Mouse (Mus musculus) left cerebral cortex, adult 2 months (tissue): Measurements from ENCODE around the gene Gsn. TPM values are rescaled to one million over a fixed set of nuclear protein-coding genes. Genes with fewer than 3 reads are reported as not detected.
A peak's percentile ranks its signal among the peaks of the same experiment; 100 is the strongest.

Source experiments
- DNase-seq, 2 experiments: peaks; one replicate each; pipeline ENCODE4 v3.0.0; 2021 to 2022; ENCODE audit warnings: low spot score in 2 of 2, mixed read lengths in 1 of 2; ENCODE audit errors: extremely low spot score in 1 of 2
- H3K27ac ChIP-seq: fragments of 200-600 bp; 2 replicates; pipeline ENCODE4 v1.8.1; 2022
- H3K4me3 ChIP-seq: fragments of 200-600 bp; 2 replicates; pipeline ENCODE4 v1.8.1; 2022
- CTCF ChIP-seq: fragments of 200-600 bp; IDR thresholded peaks from 2 replicates; pipeline ENCODE4 v1.8.1; 2022; ENCODE audit warnings: antibody characterized with exemption, mild to moderate bottlenecking, moderate library complexity
- intact Hi-C: fragments of 180-260 bp; cut with DNase I; formaldehyde crosslinking; loops from one replicate; pipeline ENCODE4 v1.15.1; 2025
- total RNA-seq, 2 experiments: library from RNA; stranded (reverse); gene quantifications; 2 replicates each; pipeline ENCODE4 v1.2.3; 2021

The Gsn gene
- total RNA-seq, 2 experiments from 2014 or later = 37.6 to 38.2 TPM

DNA sequence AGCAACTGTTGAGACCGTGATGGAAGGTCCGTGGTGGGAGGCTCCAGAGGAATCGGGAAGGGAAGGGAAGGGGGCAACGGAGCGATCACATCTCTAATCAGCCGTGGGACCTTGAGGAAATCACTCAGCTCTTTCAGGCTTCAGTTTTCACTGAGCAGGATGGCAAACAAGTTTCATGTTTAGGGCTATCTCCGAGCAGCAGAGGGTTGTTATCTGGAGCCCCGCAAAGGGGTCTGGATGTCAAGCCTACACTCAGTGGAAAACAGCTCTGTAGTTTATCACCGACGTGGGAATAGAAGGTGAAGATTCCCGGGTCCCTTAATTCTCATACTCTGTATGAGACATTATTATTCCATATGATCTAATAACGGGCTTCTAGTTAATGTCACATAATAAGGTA lies 62.2 kb downstream of the Gsn start:
- no peak overlapping the region for H3K4me3 ChIP-seq
- no peak for TF ChIP-seq CTCF
- no peak for DNase-seq
- no peak overlapping the region for H3K27ac ChIP-seq
- intact Hi-C loops = no loop called here

DNA sequence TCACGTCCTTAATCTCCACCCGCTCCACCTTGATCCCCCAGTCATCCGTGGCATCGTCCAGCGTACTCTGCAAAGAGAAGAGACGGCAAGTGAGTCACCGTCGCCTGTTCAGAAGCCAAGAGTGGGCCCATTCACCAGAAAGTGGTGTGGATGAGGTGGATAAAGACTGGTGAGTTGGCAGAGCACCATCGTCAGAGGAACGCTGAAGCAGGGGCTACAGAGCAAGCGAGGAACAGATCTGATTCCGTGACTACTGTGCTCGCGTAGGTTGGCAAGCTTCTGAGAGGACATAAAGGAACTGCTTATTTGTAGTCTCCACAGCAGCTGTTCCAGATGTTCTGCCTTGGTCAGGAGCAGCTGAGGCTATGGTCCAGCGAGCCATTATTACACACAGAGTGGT lies 64.2 kb downstream of the Gsn start:
- intact Hi-C loops = no loop called here
- TF ChIP-seq CTCF = no peak
- DNase-seq = no peak
- Histone ChIP-seq H3K4me3 (no peak overlapping the region), H3K27ac (no peak overlapping the region)

- no peak for TF ChIP-seq CTCF
- no peak for DNase-seq
- H3K27ac ChIP-seq = no peak overlapping the region
- intact Hi-C loops = no loop called here
- H3K4me3 ChIP-seq = no peak overlapping the region
Measured at GRCm38 (mm10) chr2:35322404-35323164, 66.4 kb downstream of the Gsn start.

DNA sequence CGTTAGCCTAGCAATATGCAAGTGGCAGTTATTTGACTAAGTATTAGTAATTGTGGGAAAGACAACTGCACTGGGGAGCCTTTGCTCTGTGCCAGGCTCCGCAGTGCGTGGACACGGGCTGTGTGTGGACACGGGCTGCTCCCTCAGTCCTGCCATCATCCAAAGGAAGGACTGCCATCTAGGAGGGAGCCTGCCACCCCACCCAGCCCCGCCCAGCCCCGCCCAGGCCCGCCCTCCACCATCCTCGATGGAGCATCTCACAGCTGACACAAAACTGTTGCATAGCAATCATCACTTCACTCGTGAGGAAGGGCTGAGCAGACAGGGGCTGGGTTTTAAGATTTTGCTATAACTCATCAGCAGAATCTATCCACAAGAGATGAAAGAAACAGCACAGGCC lies 69.8 kb downstream of the Gsn start:
- no peak for DNase-seq
- Histone ChIP-seq H3K4me3 (no peak overlapping the region), H3K27ac (no peak overlapping the region)
- TF ChIP-seq CTCF = no peak
- intact Hi-C loops = no loop called here

DNA sequence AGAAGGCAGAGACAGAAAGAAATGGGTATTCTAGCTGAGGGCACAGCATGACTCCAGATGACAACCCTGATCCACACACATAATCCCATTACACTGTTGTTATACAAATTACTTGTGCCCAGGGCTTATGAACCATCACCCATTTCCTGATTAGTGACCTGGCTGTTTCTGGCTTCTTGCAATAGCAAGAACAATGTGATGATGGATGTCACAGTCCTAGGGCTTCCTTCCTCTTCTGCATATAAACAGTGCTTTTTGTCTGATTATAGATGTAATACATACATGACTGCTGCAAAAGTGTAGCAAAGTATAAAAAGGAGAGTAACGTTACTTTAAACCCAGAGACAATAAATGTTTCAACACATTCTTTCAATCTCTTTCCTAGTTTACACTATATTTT lies 70.8 kb downstream of the Gsn start:
- TF ChIP-seq CTCF = no peak
- intact Hi-C loops = no loop called here

GRCm38 (mm10) chr2:35327583-35327982 lies 71.4 kb downstream of the Gsn start:
- Histone ChIP-seq H3K27ac (no peak overlapping the region), H3K4me3 (no peak overlapping the region)
- intact Hi-C loops = no loop called here
- DNase-seq = no peak
- TF ChIP-seq CTCF = no peak

More for the DNA sequence above, 70.8 kb downstream of the Gsn start:
- Histone ChIP-seq H3K4me3 (no peak overlapping the region), H3K27ac (no peak overlapping the region)
- DNase-seq = no peak

- no peak for DNase-seq
- H3K4me3 ChIP-seq = no peak overlapping the region
- intact Hi-C loops = no loop called here
- H3K27ac ChIP-seq = no peak overlapping the region
- TF ChIP-seq CTCF = no peak
Measured at GRCm38 (mm10) chr2:35328064-35328792, 72.0 kb downstream of the Gsn start.

- DNase-seq = no peak
- Histone ChIP-seq H3K27ac (no peak overlapping the region), H3K4me3 (no peak overlapping the region)
- intact Hi-C loops = no loop called here
- TF ChIP-seq CTCF = no peak
Measured at GRCm38 (mm10) chr2:35329061-35329460, 72.9 kb downstream of the Gsn start.

DNA sequence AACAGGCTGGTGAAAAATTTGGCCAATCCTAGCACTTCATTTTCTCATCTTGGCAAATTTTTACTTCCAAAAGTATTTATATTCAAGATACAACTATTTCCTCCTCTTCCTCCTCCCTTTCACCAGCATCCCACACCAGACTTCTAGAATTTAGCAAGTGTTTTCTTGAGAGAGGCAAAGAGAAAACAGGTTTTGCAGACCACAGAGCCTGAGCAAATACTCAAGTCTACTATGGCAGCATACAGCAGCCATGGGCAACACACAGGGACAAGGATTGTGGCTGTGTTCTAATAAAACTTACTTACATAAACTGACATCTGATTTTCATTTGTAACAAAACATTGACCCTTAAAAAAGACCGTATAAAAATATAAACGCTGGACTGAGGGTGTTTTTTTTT lies 75.0 kb downstream of the Gsn start:
- Histone ChIP-seq H3K27ac (no peak overlapping the region), H3K4me3 (no peak overlapping the region)
- DNase-seq = no peak
- no peak for TF ChIP-seq CTCF
- intact Hi-C loops = no loop called here

- Histone ChIP-seq H3K27ac (no peak overlapping the region), H3K4me3 (no peak overlapping the region)
- no peak for DNase-seq
- TF ChIP-seq CTCF = no peak
- intact Hi-C loops = no loop called here
Measured at GRCm38 (mm10) chr2:35333670-35334069, 77.5 kb downstream of the Gsn start.

- no peak for TF ChIP-seq CTCF
- Histone ChIP-seq H3K4me3 (no peak overlapping the region), H3K27ac (no peak overlapping the region)
- intact Hi-C loops = no loop called here
- DNase-seq = no peak
Measured at GRCm38 (mm10) chr2:35335620-35336019, 79.4 kb downstream of the Gsn start.

DNA sequence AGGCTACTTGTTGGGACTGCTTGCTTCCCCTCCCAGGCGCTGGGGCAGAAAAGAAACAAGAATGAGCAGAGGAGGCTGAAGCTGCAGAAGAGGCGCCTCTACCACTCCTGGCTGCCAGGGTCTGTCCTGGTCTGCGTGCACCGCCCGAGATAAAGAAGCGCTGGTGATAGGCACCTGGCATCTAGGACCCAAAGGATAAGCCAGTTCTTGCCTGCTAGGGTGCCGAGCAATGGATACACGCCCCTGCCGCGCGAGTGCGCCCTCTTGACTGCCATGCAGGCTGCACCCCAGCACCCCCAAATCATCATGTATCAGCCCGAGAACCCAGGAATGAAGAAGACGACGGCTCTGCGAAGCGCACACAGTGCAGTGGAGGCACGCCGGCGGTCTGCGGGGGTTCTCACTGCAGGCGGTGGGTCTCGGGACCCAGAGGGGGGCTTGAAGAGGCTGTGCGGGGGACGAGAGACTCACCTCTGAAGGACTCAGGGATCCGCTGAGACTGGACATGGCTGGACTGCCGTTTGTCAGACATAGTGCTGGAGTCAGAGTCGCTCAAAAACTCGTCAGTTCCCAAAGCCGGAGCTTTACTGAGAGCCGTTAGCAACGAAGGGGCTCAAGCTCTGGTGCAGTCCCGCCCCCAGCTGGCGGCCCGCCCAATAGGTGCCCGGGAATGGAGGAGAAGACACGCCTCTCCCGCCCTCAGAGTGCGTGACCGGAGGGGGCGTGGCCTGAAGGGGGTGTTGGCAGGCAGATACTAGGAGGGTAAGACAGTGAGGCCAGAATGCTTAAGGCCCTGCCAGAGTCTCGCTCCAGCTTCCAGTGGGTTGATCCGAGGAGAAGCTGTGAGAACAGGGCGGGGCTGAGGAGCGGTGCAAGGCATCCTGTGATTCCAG lies 80.5 kb downstream of the Gsn start, which contains the start of gene Stom:
Gene Stom (minus strand): TSS at position 589 of the 893 bp plus-strand sequence.
- peak; percentile 95 to 96 for DNase-seq
- peak within 1 kb of the TSS; percentile 66 for H3K4me3 ChIP-seq
- no peak; the same call in 1 of the 2 replicates for TF ChIP-seq CTCF
- intact Hi-C loops = no loop called here
- peak within 1 kb of the TSS; percentile 60 for H3K27ac ChIP-seq
